Comparison of ENCODE assay signal across 26 mouse cellular contexts in the genomic region with DNA sequence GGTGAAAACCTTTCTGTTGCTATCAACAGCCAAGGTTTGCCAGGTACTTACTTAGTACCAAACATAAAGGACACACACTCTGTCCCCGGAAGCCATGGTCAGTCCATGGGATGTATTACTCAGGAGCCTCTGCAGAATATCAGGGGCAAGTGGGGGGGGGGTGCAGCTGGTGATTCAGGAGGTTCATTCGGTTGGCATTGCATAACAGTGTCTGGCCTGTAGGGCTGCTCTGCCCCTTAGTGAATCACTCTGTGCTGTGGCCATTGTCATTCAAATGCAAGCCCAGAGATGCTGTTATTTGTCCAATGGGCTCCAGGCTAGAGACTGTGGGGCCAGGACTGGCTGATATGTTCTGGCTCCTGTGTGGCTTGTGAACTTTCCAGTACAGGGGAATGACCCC. TPM values are rescaled to one million over a fixed set of nuclear protein-coding genes. Genes with fewer than 3 reads are reported as not detected.
A peak's percentile ranks its signal among the peaks of the same experiment; 100 is the strongest.
DNase-seq lines count a peak whose midpoint lies in the region; ATAC-seq and TF ChIP-seq lines count a peak whose summit lies in the region.
"Had no signal": no experiment of that assay in that cellular context is flagged by ENCODE, and none has a peak within 500 bp of the region (broad histone marks: within the 10 kb centered on the region; RNA-seq: fewer than 3 reads in every experiment).

No protein-coding gene starts in this region.

- H3K9ac ChIP-seq in hindbrain, postnatal 0 days (replicated peaks; ENCODE audit: low read length) = no peak overlapping the region
- no peak overlapping the region for H3K9ac ChIP-seq in stomach, postnatal 0 days (ENCODE audit: low read length)
- no peak overlapping the region for H3K9ac ChIP-seq in kidney, embryonic 15.5 days
- H3K9ac ChIP-seq: embryonic facial prominence, embryonic 13.5 days; forebrain, embryonic 12.5 days; limb, embryonic 15.5 days; liver, embryonic 14.5 days; lung, embryonic 14.5 days had no signal

- H3K27ac ChIP-seq in hindbrain, embryonic 10.5 days = peak overlapping the region; percentile 53; the same call in 1 of the 2 replicates
- no peak overlapping the region for H3K27ac ChIP-seq in hindbrain, postnatal 0 days
- H3K27ac ChIP-seq in stomach, postnatal 0 days (replicated peaks) = peak overlapping the region; percentile 83; the same call in 1 of the 2 replicates
- H3K27ac ChIP-seq in kidney, embryonic 15.5 days = no peak overlapping the region
- H3K27ac ChIP-seq: embryonic facial prominence, embryonic 13.5 days; forebrain, embryonic 12.5 days; heart, embryonic 10.5 days; kidney, postnatal 0 days; limb, embryonic 15.5 days; liver, embryonic 14.5 days had no signal

- no peak overlapping the region for H3K4me2 ChIP-seq in hindbrain, postnatal 0 days (ENCODE audit: low read depth, low read length)
- H3K4me2 ChIP-seq in stomach, postnatal 0 days (replicated peaks; ENCODE audit: low read depth) = no peak overlapping the region
- H3K4me2 ChIP-seq in kidney, embryonic 15.5 days = no peak overlapping the region
- H3K4me2 ChIP-seq: embryonic facial prominence, embryonic 13.5 days; forebrain, embryonic 12.5 days; limb, embryonic 15.5 days; lung, embryonic 14.5 days had no signal

- H3K27me3 ChIP-seq in hindbrain, embryonic 10.5 days (ENCODE audit: insufficient read depth, poor library complexity, severe bottlenecking) = peaks cover 33% of the 10 kb centered on the region
- H3K27me3 ChIP-seq in hindbrain, postnatal 0 days (ENCODE audit: insufficient read depth, low read length) = no peaks in the 10 kb centered on the region
- H3K27me3 ChIP-seq in stomach, postnatal 0 days (ENCODE audit: control insufficient read depth, insufficient read depth, low read length) = no peaks in the 10 kb centered on the region
- peaks cover 14% of the 10 kb centered on the region for H3K27me3 ChIP-seq in kidney, embryonic 15.5 days
- H3K27me3 ChIP-seq: embryonic facial prominence, embryonic 13.5 days had no signal

- no peaks in the 10 kb centered on the region for H3K9me3 ChIP-seq in hindbrain, embryonic 10.5 days
- no peaks in the 10 kb centered on the region for H3K9me3 ChIP-seq in hindbrain, postnatal 0 days (ENCODE audit: low read length)
- H3K9me3 ChIP-seq in stomach, postnatal 0 days (ENCODE audit: control insufficient read depth, low read length) = no peaks in the 10 kb centered on the region
- no peaks in the 10 kb centered on the region for H3K9me3 ChIP-seq in kidney, embryonic 15.5 days (replicated peaks)
- H3K9me3 ChIP-seq: embryonic facial prominence, embryonic 13.5 days; forebrain, embryonic 12.5 days; heart, embryonic 10.5 days; limb, embryonic 15.5 days had no signal

- no peak for ATAC-seq in hindbrain, postnatal 0 days
- no peak for ATAC-seq in stomach, postnatal 0 days (ENCODE audit: low FRiP score, low TSS enrichment)
- no peak for ATAC-seq in kidney, embryonic 15.5 days (replicated peaks; ENCODE audit: low FRiP score)
- ATAC-seq: midbrain, embryonic 16.5 days had no signal

- 65% methylated on average over 2 of the region's 2 CpGs for WGBS in hindbrain, embryonic 10.5 days
- 29% methylated on average over 2 of the region's 2 CpGs for WGBS in hindbrain, postnatal 0 days
- WGBS in stomach, postnatal 0 days = 76% methylated on average over 2 of the region's 2 CpGs
- WGBS in kidney, embryonic 15.5 days = 64% methylated on average over 2 of the region's 2 CpGs

- H3K36me3 ChIP-seq in hindbrain, embryonic 10.5 days = no peaks in the 10 kb centered on the region
- no peaks in the 10 kb centered on the region for H3K36me3 ChIP-seq in hindbrain, postnatal 0 days (ENCODE audit: insufficient read depth, low read length)
- H3K36me3 ChIP-seq in stomach, postnatal 0 days (ENCODE audit: control insufficient read depth, insufficient read depth, low read length) = no peaks in the 10 kb centered on the region
- H3K36me3 ChIP-seq in kidney, embryonic 15.5 days = no peaks in the 10 kb centered on the region
- H3K36me3 ChIP-seq: embryonic facial prominence, embryonic 13.5 days; forebrain, embryonic 12.5 days; heart, embryonic 10.5 days; limb, embryonic 15.5 days had no signal

- DNase-seq in adrenal gland, adult (ENCODE audit: inconsistent age in 2 of 2, low spot score in 1 of 2) = peak; percentile 52 to 73
- DNase-seq in adrenal gland, postnatal 10 days = no peak
- peak; percentile 33 for DNase-seq in hindbrain, embryonic 10.5 days (ENCODE audit: low spot score)
- no peak for DNase-seq in hindbrain, postnatal 0 days (ENCODE audit: low spot score)
- DNase-seq in Muller cell, postnatal 12 days (ENCODE audit: inconsistent ontology term) = peak; percentile 88
- no peak for DNase-seq in stomach, postnatal 0 days (ENCODE audit: low spot score)
- DNase-seq: adrenal gland, adult 8-10 months; cerebellum, adult 11-12 months; cerebellum, postnatal 14 days; embryo, embryonic 11 days; gastrocnemius, postnatal 10 days; kidney, adult 18-20 months; left cerebral cortex, postnatal 4 days; lung, embryonic 14.5 days; right cerebral cortex, adult 18-20 months; right cerebral cortex, postnatal 4 days; thymus, postnatal 36 days had no signal

- TF ChIP-seq CTCF in hindbrain, postnatal 0 days (IDR thresholded peaks at IDR 0.05; ENCODE audit: low read depth) = no peak
- no peak for TF ChIP-seq CTCF in stomach, postnatal 0 days (IDR thresholded peaks at IDR 0.05; ENCODE audit: low read depth)

- no peak for TF ChIP-seq EP300 in stomach, postnatal 0 days (optimal IDR thresholded peaks at IDR 0.05)

- H3K4me3 ChIP-seq in hindbrain, embryonic 10.5 days = no peak overlapping the region
- no peak overlapping the region for H3K4me3 ChIP-seq in hindbrain, postnatal 0 days (ENCODE audit: low read length)
- H3K4me3 ChIP-seq in stomach, postnatal 0 days (ENCODE audit: low read depth, low read length) = no peak overlapping the region
- no peak overlapping the region for H3K4me3 ChIP-seq in kidney, embryonic 15.5 days (replicated peaks)
- H3K4me3 ChIP-seq: embryonic facial prominence, embryonic 13.5 days; erythroblast, embryonic 14.5 days; forebrain, embryonic 12.5 days; heart, embryonic 10.5 days; limb, embryonic 15.5 days had no signal

- H3K4me1 ChIP-seq in hindbrain, embryonic 10.5 days (replicated peaks) = peaks cover 54% of the 10 kb centered on the region
- peaks cover 4% of the 10 kb centered on the region; the same call in 1 of the 2 replicates for H3K4me1 ChIP-seq in hindbrain, postnatal 0 days (ENCODE audit: insufficient read depth, low read length)
- H3K4me1 ChIP-seq in stomach, postnatal 0 days (replicated peaks; ENCODE audit: control insufficient read depth, insufficient read depth) = no peaks in the 10 kb centered on the region; the same call in 1 of the 2 replicates
- peaks cover 37% of the 10 kb centered on the region for H3K4me1 ChIP-seq in kidney, embryonic 15.5 days

RNA-seq across cellular contexts. Expression of a gene that starts 40.0 kb away (rescaled TPM):
- 10 to 100 TPM; 31.3 to 48.5 TPM for total RNA-seq in adrenal gland, postnatal 10 days (2021)
- 6.3 and 13.4 TPM in 2 replicates for polyA plus RNA-seq in hindbrain, embryonic 10.5 days (2016; fragmentation: Nextera tagmentation; extraction: Ambion mirVana)
- total RNA-seq in hindbrain, postnatal 0 days (2014; rRNA removed) = 277 and 282 TPM in 2 replicates
- 105 and 110 TPM in 2 replicates for polyA plus RNA-seq in hindbrain, postnatal 0 days (2015; fragmentation: Nextera tagmentation; extraction: Ambion mirVana)
- 70.1 and 73.0 TPM in 2 replicates for polyA plus RNA-seq in stomach, postnatal 0 days (2015; fragmentation: Nextera tagmentation; extraction: Ambion mirVana)
- polyA plus RNA-seq in kidney, embryonic 15.5 days (2015; fragmentation: Nextera tagmentation; extraction: Ambion mirVana) = 12.5 and 14.4 TPM in 2 replicates

Comparison
In these comparisons a context has a peak if more than half of its experiments do, and no peak if none do; other contexts are left out.
1. DNase-seq: peak in adrenal gland, adult (2 of 2), hindbrain, embryonic 10.5 days (single experiment) and Muller cell, postnatal 12 days (single experiment); none in adrenal gland, postnatal 10 days (single experiment), hindbrain, postnatal 0 days (single experiment) and stomach, postnatal 0 days (single experiment).
2. H3K27ac ChIP-seq: peak in hindbrain, embryonic 10.5 days (single experiment) and stomach, postnatal 0 days (single experiment); none in hindbrain, postnatal 0 days (single experiment) and kidney, embryonic 15.5 days (single experiment).